Mouse (Mus musculus): ENCODE data around the gene Olfr721-ps1.
A peak's percentile ranks its signal among the peaks of the same experiment; 100 is the strongest.

Olfr721-ps1 gene

GRCm38 (mm10) chr14:14400998-14401397 is at the start of gene Olfr721-ps1:
Gene Olfr721-ps1, plus strand, starts transcription at chr14:14401298.
- DNase-seq (ENCODE audit: low read depth, low spot score) = no peak

- peak; percentile 63 for DNase-seq (ENCODE audit: low read depth, low spot score)
Measured at GRCm38 (mm10) chr14:14351721-14352590, 49.1 kb upstream of the Olfr721-ps1 start.

DNA sequence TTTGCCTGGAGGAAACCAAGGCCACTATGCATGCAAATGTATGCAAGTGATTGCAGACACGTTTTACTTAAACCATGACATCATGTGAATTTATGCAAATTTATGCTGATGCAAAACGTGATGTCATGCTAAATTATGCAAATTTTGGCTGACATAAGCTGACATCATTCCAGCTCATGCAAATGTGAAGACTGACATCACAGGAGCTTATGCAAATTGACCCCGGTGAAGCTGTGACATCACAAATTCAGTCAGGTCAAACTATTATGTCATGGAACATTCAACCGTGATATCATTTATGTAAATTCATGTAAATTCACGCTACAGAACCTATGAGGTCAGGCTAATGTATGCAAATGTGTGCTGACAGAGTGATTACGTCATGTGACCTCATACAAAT is 48.5 kb upstream of the Olfr721-ps1 start:
- DNase-seq (ENCODE audit: low read depth, low spot score) = no peak

GRCm38 (mm10) chr14:14353081-14353732 is 47.9 kb upstream of the Olfr721-ps1 start:
- no peak for DNase-seq (ENCODE audit: low read depth, low spot score)

GRCm38 (mm10) chr14:14353740-14354510 is 47.2 kb upstream of the Olfr721-ps1 start:
- no peak for DNase-seq (ENCODE audit: low read depth, low spot score)

- no peak for DNase-seq (ENCODE audit: low read depth, low spot score)
Measured at GRCm38 (mm10) chr14:14354511-14355359, 46.4 kb upstream of the Olfr721-ps1 start.

- no peak for DNase-seq (ENCODE audit: low read depth, low spot score)
Measured at GRCm38 (mm10) chr14:14355360-14355646, 45.8 kb upstream of the Olfr721-ps1 start.

DNA sequence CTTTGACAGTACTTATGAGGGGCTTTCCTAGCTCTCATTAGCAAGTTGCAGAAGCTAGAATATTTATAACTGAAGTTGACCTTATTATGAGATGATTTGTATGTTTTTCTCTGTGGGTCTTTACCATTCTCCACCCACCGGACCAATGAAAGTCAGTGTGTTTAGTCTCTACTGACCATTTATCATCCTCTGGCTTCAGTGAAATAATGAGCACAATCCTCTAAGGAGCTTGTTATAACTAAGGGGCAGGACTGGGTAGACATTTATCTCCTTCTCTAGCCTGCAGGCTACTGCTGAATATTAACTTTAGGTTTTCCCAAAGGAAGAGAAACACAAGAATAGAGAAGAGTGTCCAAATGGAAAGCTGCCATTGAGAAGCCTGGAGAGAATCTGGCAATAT is 5.6 kb upstream of the Olfr721-ps1 start:
- no peak for DNase-seq (ENCODE audit: low read depth, low spot score)

DNA sequence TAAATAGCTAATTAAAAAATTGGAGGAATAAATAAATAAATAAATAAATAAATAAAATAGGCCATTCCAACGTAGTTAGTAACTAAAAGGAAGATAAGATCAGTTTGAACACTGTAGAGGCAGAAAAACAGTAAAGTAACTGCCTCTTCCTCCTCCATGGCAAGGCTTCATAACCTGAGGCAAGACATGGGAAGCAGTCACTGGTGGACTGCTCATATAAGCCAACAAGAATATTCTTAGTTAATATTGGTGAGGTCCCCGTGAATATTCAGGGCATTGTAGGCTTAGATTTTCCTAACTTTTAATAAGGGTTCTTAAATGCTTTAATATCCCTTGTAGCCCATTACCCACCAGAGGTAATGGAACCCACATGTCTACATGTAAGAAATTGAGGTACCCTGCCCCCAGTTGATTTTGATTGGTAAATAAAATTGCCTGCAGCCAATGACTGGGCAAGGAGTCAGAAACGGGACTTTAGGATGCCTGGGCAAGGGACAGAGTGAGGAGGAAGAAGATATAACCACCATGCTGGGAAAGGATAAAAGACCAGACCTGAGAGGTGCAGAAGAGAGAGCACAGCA is 35.1 kb downstream of the Olfr721-ps1 start:
- no peak for DNase-seq (ENCODE audit: low read depth, low spot score)

Data from brain, embryonic 18.5 days (tissue).